In the genomic region with DNA sequence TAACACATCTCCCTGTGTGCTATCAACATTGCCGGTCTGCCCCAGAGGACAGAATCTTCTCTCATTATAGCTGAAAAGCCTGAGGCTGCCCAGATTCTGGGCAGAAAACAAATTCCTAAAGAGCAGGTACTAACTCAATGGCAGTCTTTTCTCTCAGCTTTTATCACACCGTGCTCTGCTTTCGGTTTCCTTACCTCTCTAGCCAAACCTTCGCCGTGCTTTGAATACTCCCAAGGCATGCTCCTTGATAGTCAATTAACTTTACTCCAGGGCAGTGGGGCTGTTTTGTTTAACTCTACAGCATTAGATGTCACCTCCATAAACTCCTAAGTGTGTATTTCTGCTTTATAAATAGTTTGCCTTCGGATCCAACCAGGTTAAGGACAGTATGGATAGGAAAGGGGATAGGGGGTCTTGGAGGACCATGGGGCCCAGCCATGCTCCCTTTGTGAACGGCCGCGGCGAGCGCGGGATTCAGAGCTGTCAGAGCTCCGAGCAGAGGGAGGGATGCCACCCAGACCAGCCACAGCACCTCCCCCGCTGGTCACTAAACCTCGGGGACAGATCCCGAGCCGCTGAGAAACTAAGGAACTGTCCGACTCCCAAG, we compare ENCODE assay signal across 8 mouse cellular contexts. TPM values are rescaled to one million over a fixed set of nuclear protein-coding genes. Genes with fewer than 3 reads are reported as not detected.
A peak's percentile ranks its signal among the peaks of the same experiment; 100 is the strongest.
DNase-seq lines count a peak whose midpoint lies in the region; ATAC-seq and TF ChIP-seq lines count a peak whose summit lies in the region.

No protein-coding gene starts in this region.

- H3K9me3 ChIP-seq in lung, embryonic 14.5 days (ENCODE audit: low read depth, low read length), result no peaks in the 10 kb centered on the region
- H3K9me3 ChIP-seq in hindbrain, embryonic 16.5 days (ENCODE audit: control insufficient read depth, low read length), result no peaks in the 10 kb centered on the region
- no peaks in the 10 kb centered on the region for H3K9me3 ChIP-seq in midbrain, embryonic 12.5 days

- H3K27me3 ChIP-seq in lung, embryonic 14.5 days (ENCODE audit: insufficient read depth, low read length), result peaks cover 4% of the 10 kb centered on the region
- no peaks in the 10 kb centered on the region for H3K27me3 ChIP-seq in hindbrain, embryonic 16.5 days (replicated peaks; ENCODE audit: control insufficient read depth, insufficient read depth, low read length)
- peaks cover 8% of the 10 kb centered on the region for H3K27me3 ChIP-seq in midbrain, embryonic 12.5 days

- H3K4me3 ChIP-seq in lung, embryonic 14.5 days (ENCODE audit: low read depth, low read length), result peak overlapping the region; percentile 99
- peak overlapping the region; percentile 69 for H3K4me3 ChIP-seq in brown adipose tissue, adult 24 weeks (ENCODE audit: insufficient read depth, low read depth, low read length)
- H3K4me3 ChIP-seq in hindbrain, embryonic 16.5 days (ENCODE audit: low read length), result peak overlapping the region; percentile 100
- H3K4me3 ChIP-seq in midbrain, embryonic 12.5 days, result peak overlapping the region; percentile 99

- peak; percentile 2; the same call in 1 of the 2 replicates for ATAC-seq in lung, embryonic 14.5 days (ENCODE audit: insufficient read depth)
- 0 out of 2 replicates have a peak, but pooled peaks have one; percentile 3 for ATAC-seq in hindbrain, embryonic 16.5 days
- peak; percentile 2; the same call in 1 of the 2 replicates for ATAC-seq in midbrain, embryonic 12.5 days (ENCODE audit: low FRiP score, low read depth)

- H3K4me1 ChIP-seq in lung, embryonic 14.5 days (ENCODE audit: insufficient read depth), result 0 out of 2 replicates have a peak, but pooled peaks cover 3% of the 10 kb centered on the region
- peaks cover 3% of the 10 kb centered on the region for H3K4me1 ChIP-seq in brown adipose tissue, adult 24 weeks (ENCODE audit: control insufficient read depth, insufficient read depth, insufficient read length, low read length)
- peaks cover 15% of the 10 kb centered on the region for H3K4me1 ChIP-seq in hindbrain, embryonic 16.5 days (ENCODE audit: control insufficient read depth, insufficient read depth, low read depth, low read length)
- peaks cover 18% of the 10 kb centered on the region for H3K4me1 ChIP-seq in midbrain, embryonic 12.5 days

- peak overlapping the region; percentile 100 for H3K9ac ChIP-seq in lung, embryonic 14.5 days
- peak overlapping the region; percentile 100 for H3K9ac ChIP-seq in hindbrain, embryonic 16.5 days (ENCODE audit: low read depth, low read length)
- H3K9ac ChIP-seq in midbrain, embryonic 12.5 days (replicated peaks), result peak overlapping the region; percentile 100

- WGBS in lung, embryonic 14.5 days, result under 1% methylated on average over 18 of the region's 18 CpGs
- 2% methylated on average over 18 of the region's 18 CpGs for WGBS in hindbrain, embryonic 16.5 days
- WGBS in midbrain, embryonic 12.5 days, result 1% methylated on average over 18 of the region's 18 CpGs

- peak overlapping the region; percentile 89 for H3K4me2 ChIP-seq in lung, embryonic 14.5 days
- peak overlapping the region; percentile 87 for H3K4me2 ChIP-seq in hindbrain, embryonic 16.5 days (ENCODE audit: low read length)
- peak overlapping the region; percentile 60 for H3K4me2 ChIP-seq in midbrain, embryonic 12.5 days (replicated peaks)

- H3K36me3 ChIP-seq in lung, embryonic 14.5 days (ENCODE audit: insufficient read depth), result peaks cover 30% of the 10 kb centered on the region
- H3K36me3 ChIP-seq in hindbrain, embryonic 16.5 days (ENCODE audit: control insufficient read depth, insufficient read depth, low read length), result peaks cover 15% of the 10 kb centered on the region
- peaks cover 28% of the 10 kb centered on the region for H3K36me3 ChIP-seq in midbrain, embryonic 12.5 days

- peak overlapping the region; percentile 98 for H3K27ac ChIP-seq in lung, embryonic 14.5 days (ENCODE audit: low read depth)
- no peak overlapping the region for H3K27ac ChIP-seq in brown adipose tissue, adult 24 weeks (replicated peaks; ENCODE audit: low read depth, low read length)
- H3K27ac ChIP-seq in hindbrain, embryonic 16.5 days (ENCODE audit: low read depth, low read length), result peak overlapping the region; percentile 99
- peak overlapping the region; percentile 98 for H3K27ac ChIP-seq in midbrain, embryonic 12.5 days (replicated peaks)

- TF ChIP-seq CTCF in lung, embryonic 14.5 days (IDR thresholded peaks at IDR 0.05; ENCODE audit: low read depth), result no peak

- DNase-seq in lung, embryonic 14.5 days, result peak; percentile 64
- DNase-seq in lung, adult 18-20 months, result no peak
- no peak for DNase-seq in testis, postnatal 10 days (ENCODE audit: low spot score)
- DNase-seq in right cerebral cortex, adult 18-20 months, result no peak
- DNase-seq in frontal cortex, adult 2 months (ENCODE audit: extremely low spot score in 1 of 2, low spot score in 1 of 2), result no peak

RNA-seq across cellular contexts. Expression of gene Srsf6, which starts 0.7 kb away (rescaled TPM):
- polyA plus RNA-seq in lung, embryonic 14.5 days (2014; fragmentation: Nextera tagmentation; extraction: Ambion mirVana), result 242 and 244 TPM in 2 replicates
- polyA plus RNA-seq in brown adipose tissue, adult 24 weeks (2012; ENCODE audit: insufficient read depth, insufficient read length, missing spikeins), result 50.4 and 52.6 TPM in 2 replicates
- 112 and 121 TPM in 2 replicates for polyA plus RNA-seq in hindbrain, embryonic 16.5 days (2015; fragmentation: Nextera tagmentation; extraction: Ambion mirVana)
- 245 and 267 TPM in 2 replicates for polyA plus RNA-seq in midbrain, embryonic 12.5 days (2016; fragmentation: Nextera tagmentation; extraction: Ambion mirVana)
- polyA plus RNA-seq in frontal cortex, adult 2 months (2012; rRNA removed), result 164 and 174 TPM in 2 replicates

RNA-seq across cellular contexts. Expression of gene L3mbtl1, which starts 12.7 kb away (rescaled TPM):
- 0.21 TPM in 1 of 2 replicates, not detected in the other for polyA plus RNA-seq in lung, embryonic 14.5 days (2014; fragmentation: Nextera tagmentation; extraction: Ambion mirVana)
- polyA plus RNA-seq in brown adipose tissue, adult 24 weeks (2012; ENCODE audit: insufficient read depth, insufficient read length, missing spikeins), result not detected in 2 replicates
- 5.8 and 7.2 TPM in 2 replicates for polyA plus RNA-seq in hindbrain, embryonic 16.5 days (2015; fragmentation: Nextera tagmentation; extraction: Ambion mirVana)
- 0.26 and 0.31 TPM in 2 replicates for polyA plus RNA-seq in midbrain, embryonic 12.5 days (2016; fragmentation: Nextera tagmentation; extraction: Ambion mirVana)
- 12.0 and 13.4 TPM in 2 replicates for polyA plus RNA-seq in frontal cortex, adult 2 months (2012; rRNA removed)

RNA-seq across cellular contexts. Expression of gene Sgk2, which starts 56.5 kb away (rescaled TPM):
- polyA plus RNA-seq in lung, embryonic 14.5 days (2014; fragmentation: Nextera tagmentation; extraction: Ambion mirVana), result not detected in 2 replicates
- not detected in 2 replicates for polyA plus RNA-seq in brown adipose tissue, adult 24 weeks (2012; ENCODE audit: insufficient read depth, insufficient read length, missing spikeins)
- polyA plus RNA-seq in hindbrain, embryonic 16.5 days (2015; fragmentation: Nextera tagmentation; extraction: Ambion mirVana), result 0.25 and 0.40 TPM in 2 replicates
- 0.08 TPM in 1 of 2 replicates, not detected in the other for polyA plus RNA-seq in midbrain, embryonic 12.5 days (2016; fragmentation: Nextera tagmentation; extraction: Ambion mirVana)
- polyA plus RNA-seq in frontal cortex, adult 2 months (2012; rRNA removed), result 1.2 and 1.3 TPM in 2 replicates
